Mouse (Mus musculus) thymus, postnatal 14 days (tissue): ENCODE results near the gene Syk.

ENCODE experiments used
- DNase-seq: peaks from one replicate; pipeline ENCODE4 v3.0.0; 2021

Gene Syk

DNA sequence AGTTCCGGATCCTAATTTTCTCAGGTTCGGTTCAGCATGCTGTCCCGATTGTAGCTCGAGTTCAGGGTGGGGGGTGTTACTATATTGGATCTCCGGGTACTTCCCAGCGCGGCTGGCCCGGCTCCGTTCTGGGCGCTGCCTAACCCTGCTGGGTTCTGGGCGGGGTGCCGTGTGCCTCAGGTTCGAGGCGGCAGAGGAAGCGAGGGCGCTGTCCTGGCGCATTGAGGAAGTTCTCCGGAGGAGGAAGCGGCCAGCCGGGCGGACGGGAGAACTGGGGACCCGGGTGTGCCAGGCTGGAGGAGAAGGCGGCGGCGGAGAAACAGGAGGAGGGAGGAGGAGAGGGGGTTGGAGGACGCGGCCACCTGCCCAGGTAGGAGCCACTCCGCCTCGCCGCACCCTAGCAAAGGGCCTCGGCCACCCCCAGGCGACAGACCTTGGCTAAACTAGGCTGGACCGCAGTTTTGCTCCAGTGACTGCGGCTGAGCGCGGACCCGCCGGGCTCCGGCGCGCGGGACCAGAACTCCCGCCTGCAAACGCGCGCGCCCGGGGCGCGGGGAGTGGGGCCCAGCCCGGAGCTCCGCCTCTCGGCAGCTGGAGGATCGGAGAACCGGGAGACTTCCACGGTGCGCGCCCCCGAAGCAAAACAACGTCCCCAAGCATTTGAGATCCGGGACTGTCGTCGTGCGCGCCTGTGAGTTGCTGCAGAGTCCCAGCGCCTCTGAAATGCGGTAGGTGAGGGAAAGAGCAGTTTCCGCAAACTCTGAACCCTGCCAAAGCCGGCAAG, at the start of gene Syk:
Gene Syk, plus strand, starts transcription at position 296 of the 784 bp plus-strand sequence.
- DNase-seq = peak; percentile 89

DNA sequence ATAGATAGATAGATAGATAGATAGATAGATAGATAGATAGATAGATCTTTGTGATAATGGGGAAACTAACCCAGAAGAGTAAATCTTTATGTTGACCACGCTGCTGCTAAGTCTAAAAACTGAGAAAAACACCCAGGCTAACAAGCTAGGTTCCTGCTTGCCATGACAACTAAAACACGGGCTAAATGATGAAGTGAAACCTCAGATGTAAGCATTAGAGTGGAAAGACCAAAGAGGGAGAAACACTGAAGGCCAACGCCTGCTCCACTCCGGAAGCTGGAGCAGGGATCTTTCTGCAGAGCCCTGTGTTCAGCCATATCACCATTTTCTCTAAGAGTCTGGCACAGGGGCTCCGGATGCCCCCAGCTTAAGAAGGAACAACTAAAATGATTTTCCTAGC, 49.3 kb upstream of the Syk start:
- no peak for DNase-seq

DNA sequence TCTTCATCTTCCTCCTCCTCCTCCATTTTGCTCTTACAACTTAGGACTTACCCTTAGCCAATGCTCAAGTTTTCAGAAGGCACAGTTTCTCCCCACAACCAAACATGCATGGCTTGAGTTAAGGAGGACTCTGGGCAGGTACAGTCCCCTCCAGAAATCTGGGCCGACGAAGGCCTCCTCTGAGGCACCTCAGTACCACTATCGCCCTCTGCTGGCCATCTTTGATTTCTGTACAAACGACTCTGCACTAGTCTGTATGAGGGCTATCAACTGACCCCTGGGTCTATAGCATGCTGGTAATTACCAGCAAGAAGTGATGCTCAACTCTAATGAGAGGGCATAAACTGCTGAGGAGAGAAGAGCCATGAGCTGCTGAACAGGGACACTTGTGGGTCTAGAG, 47.4 kb upstream of the Syk start:
- peak; percentile 79 for DNase-seq

DNA sequence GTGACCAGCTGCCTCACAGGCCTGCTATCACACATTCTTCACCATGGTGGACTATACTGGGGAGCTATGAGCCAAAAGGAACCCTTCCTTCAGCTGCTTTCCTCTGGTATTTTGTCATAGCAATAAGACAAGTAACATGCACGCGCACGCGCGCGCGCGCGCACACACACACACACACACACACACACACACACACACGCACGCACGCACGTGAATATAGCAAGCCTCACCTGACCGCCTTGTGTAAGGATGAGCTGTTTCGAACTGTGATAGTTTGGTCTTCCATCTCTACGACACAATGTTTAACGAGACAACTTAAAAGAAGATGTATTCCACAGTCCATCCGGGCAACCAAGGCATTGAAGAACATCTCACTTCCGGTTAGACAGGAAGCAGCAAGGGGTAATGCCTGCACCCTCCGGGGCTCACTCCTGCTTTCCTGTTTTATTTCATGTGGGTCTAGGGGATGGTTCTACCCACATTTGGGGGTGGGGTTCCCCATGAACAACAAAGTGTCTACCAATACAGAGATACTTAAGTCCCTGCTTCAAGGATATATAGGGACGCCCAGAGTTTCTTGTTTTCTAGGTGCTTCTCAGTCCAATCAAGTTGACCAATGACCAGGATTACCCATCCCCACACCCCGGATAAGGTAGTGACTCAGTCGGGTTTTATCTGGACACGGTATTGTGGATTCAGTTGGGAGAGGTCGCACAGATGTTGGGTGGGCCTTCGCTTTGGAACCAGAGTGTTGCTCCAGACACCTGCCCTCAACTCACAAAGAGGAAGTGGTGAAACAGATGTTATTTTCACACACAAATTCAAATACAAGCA, 45.0 kb upstream of the Syk start:
- DNase-seq = peak; percentile 55

DNA sequence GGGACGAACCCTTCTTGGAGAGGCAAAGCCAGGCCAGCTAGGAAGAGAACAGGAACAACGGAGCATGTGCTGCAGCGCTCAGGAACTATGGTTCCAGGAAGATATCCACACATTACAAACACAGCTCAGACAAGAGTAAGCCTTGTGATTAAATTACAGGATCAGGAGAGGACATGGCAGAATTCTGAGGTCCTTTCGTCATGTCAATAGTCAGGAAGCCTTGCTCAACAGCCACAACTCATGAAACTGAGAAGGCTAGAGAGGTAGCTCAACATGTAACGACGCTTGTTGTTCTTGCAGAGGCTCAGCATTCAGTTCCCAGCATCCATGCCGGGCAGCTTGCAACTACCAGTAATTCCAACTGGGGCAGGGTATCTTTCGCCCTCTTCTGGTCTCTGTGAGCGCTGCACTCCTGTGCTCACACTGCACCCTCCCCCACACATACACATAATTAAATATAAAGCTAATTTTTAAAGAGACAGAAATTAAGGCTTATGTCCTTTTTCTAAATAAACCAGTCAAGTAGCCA, 44.3 kb upstream of the Syk start:
- DNase-seq = peak; percentile 44

DNA sequence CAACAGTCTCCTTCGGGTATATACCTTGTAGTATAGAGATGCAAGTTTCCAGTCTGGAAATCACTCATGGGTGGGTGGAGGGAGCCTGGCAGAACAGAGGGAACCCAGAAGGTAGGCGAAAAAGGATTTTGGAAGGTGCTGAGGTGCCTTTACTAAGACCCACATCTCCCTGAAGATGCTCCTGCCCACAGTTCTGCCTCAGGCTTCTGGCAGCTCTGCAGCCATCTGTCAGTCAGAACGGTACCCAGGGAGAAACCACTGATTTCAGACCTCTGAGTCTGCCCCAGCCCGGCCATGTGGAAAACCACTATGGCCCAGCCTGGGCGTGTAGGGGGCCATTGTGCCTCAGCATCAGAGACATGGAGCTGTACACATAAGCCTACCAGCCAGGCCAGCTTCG, 43.5 kb upstream of the Syk start:
- DNase-seq = no peak

DNA sequence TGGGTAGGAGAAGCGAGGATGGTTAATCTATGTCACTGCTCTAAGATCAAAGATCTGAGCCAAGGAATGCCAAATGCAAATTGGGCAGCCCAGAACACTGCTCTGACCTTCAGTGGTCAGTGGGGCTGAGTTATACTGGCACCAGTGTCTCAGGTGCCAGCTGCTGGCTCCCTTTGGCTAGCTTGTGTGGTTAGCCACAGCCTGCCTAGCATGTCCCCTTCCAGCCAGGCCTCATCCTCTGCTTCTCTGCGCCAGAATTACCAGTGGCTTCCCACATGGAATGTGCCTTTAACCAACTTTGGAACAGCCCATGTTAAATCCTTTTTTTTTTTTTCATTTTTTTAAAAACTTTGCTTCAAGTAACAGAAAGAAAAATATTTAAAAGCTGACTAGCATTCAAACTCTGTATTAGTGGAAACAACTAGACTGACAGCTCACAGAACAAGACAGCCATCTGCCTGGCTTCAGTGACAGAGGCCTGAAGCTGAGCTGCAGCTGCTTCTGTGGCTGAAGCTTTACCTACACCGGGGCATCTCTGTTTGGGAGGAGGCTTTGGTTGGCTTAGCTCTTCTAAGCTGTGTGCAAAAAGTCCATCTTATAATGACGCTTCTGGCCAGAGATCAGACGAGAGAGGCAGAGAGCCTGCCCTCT, 41.5 kb upstream of the Syk start:
- no peak for DNase-seq

DNA sequence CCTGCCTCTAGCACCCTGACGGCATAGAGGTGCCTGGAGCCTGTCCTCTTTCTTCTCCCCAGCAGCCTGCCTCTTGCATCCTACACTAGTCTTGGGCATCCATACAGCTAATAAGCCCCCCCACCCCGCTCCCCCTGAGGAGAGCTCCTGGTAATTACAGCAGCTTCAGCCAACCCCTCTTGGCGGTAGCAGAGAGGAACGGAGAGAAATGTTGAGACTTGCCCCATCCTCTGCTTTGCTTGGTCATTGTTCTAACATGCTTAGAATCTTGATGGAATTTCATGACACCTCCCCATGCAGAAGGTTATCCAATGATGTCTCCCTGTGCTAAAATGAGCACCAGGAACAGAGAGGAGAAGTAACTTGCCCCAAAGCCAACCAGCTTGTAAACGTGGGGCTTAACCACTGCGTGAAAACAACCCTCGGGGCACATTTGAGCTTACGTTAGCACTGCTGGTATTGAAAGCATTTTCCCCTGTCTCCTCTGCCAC, 40.9 kb upstream of the Syk start:
- DNase-seq = no peak

DNA sequence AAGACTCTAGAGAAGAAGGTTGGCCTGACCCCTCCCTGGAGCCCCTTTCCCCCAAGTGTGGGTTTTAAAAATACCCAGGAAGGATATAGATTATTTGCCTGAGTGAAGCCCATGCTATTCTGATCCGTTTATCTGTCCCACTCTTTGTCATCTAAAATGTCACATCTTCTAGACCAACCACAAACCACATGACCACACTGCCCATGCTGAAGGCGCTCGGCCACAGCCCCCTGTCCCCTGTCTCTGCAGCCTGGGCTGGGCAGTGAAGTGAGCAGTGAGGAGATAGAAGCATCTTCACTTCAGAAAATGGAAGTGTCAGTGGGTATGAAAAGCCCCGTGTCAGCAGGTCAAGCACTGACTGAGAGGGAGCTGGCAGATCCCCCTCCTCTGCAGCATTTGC, 40.3 kb upstream of the Syk start:
- DNase-seq = no peak

DNA sequence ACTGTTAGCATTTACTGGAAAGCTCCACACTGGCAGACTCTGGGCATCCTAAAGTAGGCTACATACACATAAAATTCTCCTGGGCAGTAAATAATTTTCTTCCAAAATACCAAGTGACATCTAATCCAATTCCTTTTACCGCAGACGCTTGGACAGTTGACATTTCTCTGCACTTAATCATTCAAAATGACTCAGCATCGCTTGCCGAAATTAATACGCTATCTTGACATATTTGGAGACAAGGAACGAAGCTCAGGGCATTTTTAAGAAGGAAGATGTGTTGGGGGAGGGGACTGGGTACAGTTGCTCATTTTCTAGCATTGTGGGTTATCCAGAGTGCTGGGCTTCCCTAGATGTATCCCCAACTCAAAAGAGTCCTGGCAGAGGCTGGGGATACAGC, 36.7 kb upstream of the Syk start:
- no peak for DNase-seq

DNA sequence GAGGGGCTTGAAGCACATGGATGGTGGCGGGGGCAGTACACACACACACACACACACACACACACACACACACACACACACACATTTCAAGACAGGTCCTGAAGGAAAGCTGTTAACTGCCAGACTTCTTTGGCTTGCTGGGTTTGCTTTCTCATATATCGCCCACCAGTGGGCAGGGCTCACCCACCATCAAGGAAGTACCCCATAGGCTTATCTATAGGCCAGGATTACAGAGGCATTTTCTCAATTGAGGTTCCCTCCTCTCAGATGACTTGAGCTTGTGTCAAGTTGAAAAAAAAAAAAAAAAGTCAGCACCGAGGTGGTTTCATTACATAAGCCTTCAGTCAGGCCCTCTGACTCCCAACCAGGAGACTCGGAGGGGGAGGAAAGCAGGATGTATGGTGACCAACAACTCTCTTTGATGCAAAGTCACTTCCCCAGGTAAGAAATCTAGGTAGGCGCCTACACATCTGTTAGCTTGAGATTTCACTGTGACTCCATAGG, 32.2 kb upstream of the Syk start:
- no peak for DNase-seq

DNA sequence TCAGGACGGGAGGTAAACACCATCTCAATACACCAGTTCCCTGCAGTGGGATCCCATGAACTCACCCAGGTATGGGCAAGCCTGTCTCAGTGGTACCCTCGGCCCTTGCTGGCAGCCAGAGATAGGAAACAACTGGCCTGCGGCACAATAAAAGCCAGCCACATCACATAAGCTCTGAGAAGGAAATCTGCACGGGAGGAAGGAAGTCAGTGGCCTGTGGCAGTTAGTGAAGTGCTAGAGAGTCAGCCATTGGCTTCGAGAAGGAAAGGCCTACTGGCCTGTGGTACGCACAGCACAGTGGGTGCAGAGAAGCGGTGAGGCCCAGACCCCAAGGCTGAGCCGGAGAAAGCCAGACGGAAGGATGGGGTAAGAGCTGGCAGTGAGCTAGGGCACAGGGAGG, 31.7 kb upstream of the Syk start:
- DNase-seq = peak; percentile 34

DNA sequence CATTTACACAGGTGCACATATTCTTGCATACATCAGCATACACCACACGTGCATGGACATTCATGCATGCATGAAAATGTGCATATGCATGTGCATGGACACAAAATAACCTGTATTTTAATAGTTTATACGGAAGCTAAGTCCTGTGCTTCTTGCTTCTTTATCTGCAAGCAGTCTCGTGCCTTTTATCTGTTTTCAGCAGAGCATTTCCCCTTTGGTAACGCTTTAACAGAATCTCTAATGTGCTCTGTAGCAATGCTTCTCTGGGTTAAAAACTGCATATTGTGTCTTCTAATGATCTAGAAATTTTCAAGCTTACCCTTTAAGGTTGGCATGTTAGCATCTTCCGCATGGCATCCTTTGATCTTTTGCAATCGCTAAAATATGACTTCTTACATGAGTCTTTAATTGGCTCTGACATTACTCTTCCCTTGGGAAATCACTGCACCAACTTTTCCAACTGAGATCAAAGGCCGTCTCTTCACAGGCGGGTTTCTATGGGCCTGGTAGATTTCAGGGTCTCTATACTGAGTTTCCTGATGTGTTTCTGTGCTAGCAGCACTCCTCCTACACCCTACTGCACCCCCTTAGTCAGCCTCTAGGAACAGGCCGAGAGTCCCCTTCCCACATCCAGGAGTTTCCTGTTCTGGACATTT, 30.0 kb upstream of the Syk start:
- DNase-seq = no peak

DNA sequence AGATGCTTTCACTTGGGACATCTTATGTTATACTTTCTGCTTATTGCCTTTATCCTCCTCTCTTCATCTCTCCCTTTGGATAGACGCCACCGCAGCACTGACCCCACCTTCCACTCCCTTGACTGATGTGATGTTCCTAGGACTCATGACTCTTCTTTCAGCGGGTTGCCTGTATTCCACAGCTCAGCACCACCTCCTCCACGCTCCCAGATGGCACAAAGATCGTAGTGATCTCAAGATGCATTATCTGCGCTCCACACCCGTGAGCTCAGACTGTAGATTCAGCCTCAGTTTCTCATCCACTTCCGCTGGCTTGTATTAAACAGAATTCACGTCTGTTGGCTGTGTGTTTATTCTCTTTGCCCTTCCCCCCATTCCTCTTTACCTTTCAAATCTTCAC, 28.3 kb upstream of the Syk start:
- no peak for DNase-seq

DNA sequence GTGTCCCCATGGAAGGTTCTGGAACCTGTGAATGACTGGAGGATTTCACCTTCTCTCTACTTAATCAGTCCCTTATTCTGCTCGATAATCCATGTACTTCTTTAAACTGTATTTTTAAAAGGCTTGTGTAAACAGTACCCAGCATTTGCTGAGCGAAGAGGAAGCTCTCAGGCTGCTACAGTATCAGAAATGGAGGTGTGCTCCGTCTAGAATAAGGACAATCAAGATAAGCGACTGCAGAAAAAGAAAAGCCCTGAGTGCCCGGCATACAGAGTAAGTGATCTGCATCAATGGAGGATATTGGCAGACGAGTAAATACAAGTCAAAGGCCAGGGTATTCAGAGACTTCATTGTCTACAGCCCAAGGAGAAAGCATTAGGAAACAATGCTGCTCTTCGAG, 25.6 kb upstream of the Syk start:
- DNase-seq = no peak

DNA sequence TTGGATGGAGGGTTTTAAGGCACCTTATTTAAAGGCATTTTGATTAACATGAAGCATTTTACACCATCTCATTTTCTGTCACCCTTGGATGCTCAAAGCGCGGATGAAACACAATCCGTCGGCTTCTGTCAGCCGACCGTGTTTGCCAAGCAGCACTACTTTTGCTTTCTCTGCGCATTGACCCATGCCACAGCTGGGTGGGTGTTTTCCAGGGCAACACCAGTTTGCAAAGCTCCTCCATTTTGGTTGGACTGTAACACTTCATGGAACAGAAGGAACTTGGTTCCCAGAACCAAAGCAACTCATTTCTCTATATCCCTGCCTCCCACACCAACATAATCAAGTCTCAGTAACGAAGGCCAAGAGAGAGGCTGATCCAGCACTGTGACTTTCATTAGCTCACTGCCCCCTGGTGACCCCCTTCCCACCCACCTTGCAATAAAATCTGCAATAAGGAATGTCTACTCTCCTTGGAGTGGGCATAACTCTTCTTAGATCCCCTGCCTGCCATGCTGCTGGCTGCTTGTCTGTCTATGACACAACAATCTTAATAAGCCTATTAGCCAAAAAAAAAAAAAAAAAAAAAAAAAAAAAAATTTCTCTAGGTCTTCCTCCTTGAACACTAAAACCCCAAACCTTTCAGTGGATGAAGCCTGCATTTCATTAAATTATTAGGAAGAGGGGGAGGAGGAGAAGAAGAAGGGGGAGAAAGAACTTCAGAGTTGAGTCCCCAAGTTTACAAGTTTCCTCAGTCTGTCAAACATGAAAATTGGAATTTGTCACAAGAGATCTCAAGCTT, 21.4 kb upstream of the Syk start:
- no peak for DNase-seq

DNA sequence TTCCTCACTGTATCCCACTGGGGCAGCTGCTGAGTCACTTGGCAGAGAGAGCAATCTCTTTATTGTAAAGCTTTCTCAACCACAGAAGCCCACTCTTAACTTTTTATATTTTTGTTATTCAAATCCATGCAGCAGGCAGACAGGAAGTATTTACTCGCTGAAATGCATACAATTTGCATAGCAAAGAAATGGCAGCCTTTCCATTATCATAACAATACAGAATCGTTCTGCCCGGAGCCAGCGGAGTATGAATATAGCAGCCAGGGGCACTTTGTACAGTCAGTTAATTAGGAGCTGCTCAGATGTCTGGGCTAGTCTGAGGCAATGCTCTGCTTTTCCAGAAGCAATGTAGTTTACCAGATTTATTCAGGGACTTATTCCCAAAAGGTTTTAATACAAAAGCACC, 20.8 kb upstream of the Syk start:
- DNase-seq = no peak

DNA sequence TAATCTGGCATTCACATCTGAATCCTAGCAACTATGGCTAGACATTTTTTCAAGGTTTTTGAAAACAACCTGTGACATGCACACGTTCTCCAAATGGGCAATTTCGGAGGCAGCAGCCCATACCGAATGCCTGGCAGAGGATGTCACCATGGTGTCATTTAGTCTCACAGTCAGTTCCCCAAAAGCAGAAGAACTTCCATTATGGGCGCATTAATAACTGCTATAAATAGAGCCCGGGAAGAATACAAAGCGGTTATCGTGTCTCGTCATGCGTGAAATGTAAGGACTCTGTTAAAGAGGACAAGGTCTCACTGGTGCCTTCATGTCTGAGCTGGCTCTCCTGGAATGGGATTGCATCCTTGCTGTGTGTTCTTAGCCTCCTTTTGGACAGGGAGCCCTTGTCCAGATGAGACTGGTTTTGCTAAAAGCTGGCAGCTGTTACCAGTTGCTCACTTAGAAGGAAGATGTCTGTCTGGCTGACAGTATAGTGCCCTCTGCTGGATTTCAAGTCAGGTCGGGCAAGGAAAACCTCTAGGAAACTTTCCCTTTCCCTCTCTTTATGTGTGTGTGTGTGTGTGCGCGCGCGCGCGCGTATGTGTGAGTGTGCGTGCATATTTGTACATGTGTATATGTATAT, 17.8 kb upstream of the Syk start:
- peak; percentile 32 for DNase-seq

DNA sequence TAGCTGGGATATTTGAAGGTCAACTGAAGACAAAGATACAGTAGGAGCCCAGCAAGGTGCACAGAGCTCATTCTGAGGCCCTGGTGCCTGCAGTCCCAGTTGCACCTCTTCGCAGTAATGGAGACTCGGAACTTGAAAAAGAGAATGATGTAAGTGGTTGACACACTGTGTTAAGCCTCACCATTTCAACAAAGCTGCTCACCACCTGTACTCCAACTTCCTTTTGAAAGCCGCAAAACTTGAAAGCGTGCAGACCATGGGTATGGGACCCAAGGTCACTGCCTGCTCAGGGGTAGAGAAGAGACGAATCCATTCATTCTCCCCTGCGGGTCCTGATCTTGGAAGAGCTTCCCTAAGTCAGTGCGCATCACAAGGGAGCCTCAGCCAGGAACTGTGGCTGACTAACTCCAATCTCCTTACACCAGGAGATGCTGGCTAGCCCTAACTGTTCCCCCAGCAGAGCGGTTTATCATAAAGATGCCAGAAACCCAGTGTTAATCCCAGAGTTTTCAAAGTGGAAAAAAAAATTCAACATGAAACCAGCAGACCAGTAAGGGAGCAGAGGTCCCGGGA, 16.7 kb upstream of the Syk start:
- DNase-seq = peak; percentile 37

DNA sequence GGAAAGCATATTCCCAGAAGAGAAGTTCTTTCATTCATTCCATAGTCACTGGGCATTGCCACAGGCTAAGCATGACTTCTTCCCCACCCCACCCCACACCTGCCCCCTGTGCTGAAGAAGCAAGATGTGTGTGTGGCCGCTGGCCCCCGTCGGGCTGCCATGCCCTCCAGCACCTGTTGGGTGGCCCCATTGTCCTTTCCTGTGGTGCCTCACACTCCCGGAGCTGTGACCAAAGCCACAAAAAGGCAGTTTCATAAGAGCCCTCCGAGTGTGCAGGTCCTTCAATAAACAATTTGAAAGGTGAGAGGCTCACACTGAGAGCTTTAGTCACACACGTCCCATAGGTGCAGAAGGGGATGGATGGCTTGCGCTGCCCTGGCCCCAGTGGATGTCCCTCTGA, 16.2 kb upstream of the Syk start:
- no peak for DNase-seq

DNA sequence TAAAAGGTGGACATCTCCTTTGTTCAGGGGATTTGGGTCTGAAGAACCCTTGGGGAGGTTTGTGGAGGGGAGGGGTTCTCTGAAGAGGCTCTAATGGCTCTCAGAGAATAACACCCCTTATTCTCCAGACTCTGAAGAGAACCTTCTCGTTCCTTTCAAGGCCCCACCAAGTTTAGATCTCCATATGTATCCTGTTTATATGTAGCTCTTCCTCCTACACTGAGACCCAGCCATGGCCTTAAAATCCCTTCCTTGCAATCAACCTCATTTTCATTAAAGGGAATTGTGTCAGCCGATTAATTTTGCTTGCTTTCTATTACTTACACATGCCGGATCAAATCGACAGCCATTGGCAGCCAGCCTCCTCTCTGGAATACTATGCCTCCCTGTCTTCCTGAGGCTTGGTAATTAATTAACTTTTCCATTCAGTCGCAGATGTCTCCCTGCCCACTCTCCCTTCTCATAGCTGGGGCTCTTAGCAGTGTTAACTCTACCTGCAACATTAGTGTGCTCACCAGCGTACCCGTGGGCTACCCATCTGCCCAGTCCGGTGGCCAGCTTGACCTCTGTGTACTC, 13.7 kb upstream of the Syk start:
- no peak for DNase-seq
